Mouse (Mus musculus) neural tube, embryonic 15.5 days (tissue): ENCODE data around the gene Cox7b. TPM values are rescaled to one million over a fixed set of nuclear protein-coding genes. Genes with fewer than 3 reads are reported as not detected.
"Not testable (repeated sequence)": the region's sequence is repeated elsewhere in the genome, so short reads cannot be mapped to it uniquely, and the experiment has no call there.

ENCODE experiments used
- ATAC-seq: fragments of 200-750 bp; cut with Nextera tagmentation; 2 replicates; pipeline ENCODE4 v1.8.0; 2017; ENCODE audit warnings: mild to moderate bottlenecking, moderate TSS enrichment, moderate library complexity; ENCODE audit not compliant: low FRiP score
- H3K27ac ChIP-seq: fragments of 300-500 bp; sonication (generic); replicated peaks from 2 replicates; pipeline ENCODE4 v1.5.1; 2015; ENCODE audit warnings: mild to moderate bottlenecking, inconsistent platforms
- H3K27me3 ChIP-seq: fragments of 300-500 bp; sonication (generic); replicated peaks from 2 replicates; pipeline ENCODE4 v1.6.1; 2015; ENCODE audit warnings: inconsistent platforms
- H3K36me3 ChIP-seq: fragments of 300-500 bp; sonication (generic); 2 replicates; pipeline ENCODE4 v1.6.1; 2015; ENCODE audit warnings: inconsistent platforms
- H3K4me1 ChIP-seq: fragments of 300-500 bp; sonication (generic); 2 replicates; pipeline ENCODE4 v1.6.1; 2015; ENCODE audit warnings: inconsistent platforms
- H3K4me2 ChIP-seq: fragments of 300-500 bp; sonication (generic); 2 replicates; pipeline ENCODE4 v1.6.1; 2015; ENCODE audit warnings: inconsistent platforms, mild to moderate bottlenecking, moderate library complexity
- H3K4me3 ChIP-seq: fragments of 300-500 bp; sonication (generic); replicated peaks from 2 replicates; pipeline ENCODE4 v1.5.1; 2015; ENCODE audit warnings: mild to moderate bottlenecking, inconsistent platforms
- H3K9ac ChIP-seq: fragments of 300-500 bp; sonication (generic); replicated peaks from 2 replicates; pipeline ENCODE4 v1.6.1; 2015; ENCODE audit warnings: mild to moderate bottlenecking, inconsistent platforms
- H3K9me3 ChIP-seq: fragments of 300-500 bp; sonication (generic); replicated peaks from 2 replicates; pipeline ENCODE4 v1.6.1; 2016; ENCODE audit warnings: inconsistent platforms
- WGBS: fragments of 180-500 bp; shearing (Covaris S2); methylation state at CpG from one replicate; pipeline ENCODE4 v1.1.7; 2015; ENCODE audit warnings: mixed read lengths; 5-methylcytosine and 5-hydroxymethylcytosine counted together
- polyA plus RNA-seq: library from polyadenylated mRNA; unstranded; fragments of >200 nt; fragmentation: Nextera tagmentation; extraction: Ambion mirVana; gene quantifications from 2 replicates; pipeline ENCODE4 v1.2.1, GENCODE M21; 2015

Gene Cox7b
- polyA plus RNA-seq = 449 and 530 TPM in 2 replicates

DNA sequence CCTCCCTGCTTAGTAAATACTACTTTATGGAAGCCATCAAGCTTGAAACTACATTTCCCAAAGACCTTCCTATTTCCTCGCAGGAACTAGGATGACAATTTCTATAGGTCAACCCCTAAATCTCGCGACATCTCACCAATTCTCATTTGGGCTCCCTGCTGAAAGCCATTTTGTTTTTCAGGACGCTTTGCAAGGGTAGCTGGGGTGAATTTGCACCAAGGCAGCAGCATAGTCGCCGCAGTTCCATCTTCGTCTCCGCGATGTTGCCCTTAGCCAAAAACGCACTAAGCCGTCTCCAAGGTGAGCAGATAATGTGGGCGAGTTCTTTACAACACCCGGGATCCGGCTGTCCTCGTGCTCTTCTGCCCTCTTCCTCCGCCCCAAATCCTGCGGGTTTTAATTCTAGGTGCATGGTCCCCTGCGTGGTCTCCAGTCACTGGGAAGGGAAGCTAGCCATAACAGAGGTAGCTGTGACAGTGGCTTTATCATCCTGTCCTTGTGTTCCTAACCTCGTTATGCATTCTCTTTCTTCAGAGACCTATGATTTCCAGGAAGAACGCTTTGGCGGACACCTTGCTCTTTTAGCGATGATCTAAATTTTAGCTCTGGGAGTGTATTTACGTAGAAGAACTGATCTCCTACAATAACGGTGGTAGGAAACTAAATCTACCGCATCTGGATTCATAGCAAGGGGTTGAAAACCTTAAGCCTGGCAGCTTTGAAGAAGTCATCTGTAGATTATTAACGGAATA lies at the start of gene Cox7b:
Gene Cox7b (plus strand): TSS at position 130 of the 752 bp plus-strand sequence.
- Histone ChIP-seq H3K9me3 (no peaks in the 10 kb centered on the region), H3K4me1 (peaks cover 8% of the 10 kb centered on the region), H3K4me3 (peak within 1 kb of the TSS; percentile 56), H3K4me2 (peak within 1 kb of the TSS; percentile 48), H3K9ac (peak within 1 kb of the TSS; percentile 59), H3K36me3 (no peaks in the 10 kb centered on the region; the same call in 1 of the 2 replicates), H3K27ac (peak within 1 kb of the TSS; percentile 90), H3K27me3 (no peaks in the 10 kb centered on the region)
- ATAC-seq = peak; percentile 70
- 20% methylated on average over 26 of the region's 26 CpGs for WGBS

DNA sequence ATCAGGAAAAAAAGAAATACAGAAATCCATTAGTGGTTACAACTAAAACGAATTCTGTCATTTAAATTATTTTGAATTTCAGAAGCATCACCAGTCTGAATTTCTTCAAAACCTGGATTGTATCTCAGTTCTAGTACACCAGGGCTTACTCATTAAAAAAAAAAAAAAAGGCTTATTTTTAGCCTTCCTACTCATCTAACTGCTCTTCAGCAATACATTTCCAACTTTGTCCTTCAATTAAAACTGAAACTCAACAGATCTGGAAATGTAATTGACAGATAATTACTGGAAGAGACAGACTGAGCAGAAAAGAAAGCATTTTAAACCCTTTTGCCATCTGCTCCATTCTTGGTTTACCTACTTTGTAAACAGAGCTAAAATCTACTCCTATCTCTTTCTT lies 13.9 kb upstream of the Cox7b start:
- Histone ChIP-seq H3K4me2 (no peak overlapping the region), H3K36me3 (no peaks in the 10 kb centered on the region), H3K9ac (no peak overlapping the region), H3K4me3 (no peak overlapping the region), H3K27ac (no peak overlapping the region), H3K27me3 (no peaks in the 10 kb centered on the region), H3K4me1 (no peaks in the 10 kb centered on the region), H3K9me3 (no peaks in the 10 kb centered on the region)
- no peak for ATAC-seq
- WGBS = 86% methylated on average over 1 of the region's 1 CpGs

DNA sequence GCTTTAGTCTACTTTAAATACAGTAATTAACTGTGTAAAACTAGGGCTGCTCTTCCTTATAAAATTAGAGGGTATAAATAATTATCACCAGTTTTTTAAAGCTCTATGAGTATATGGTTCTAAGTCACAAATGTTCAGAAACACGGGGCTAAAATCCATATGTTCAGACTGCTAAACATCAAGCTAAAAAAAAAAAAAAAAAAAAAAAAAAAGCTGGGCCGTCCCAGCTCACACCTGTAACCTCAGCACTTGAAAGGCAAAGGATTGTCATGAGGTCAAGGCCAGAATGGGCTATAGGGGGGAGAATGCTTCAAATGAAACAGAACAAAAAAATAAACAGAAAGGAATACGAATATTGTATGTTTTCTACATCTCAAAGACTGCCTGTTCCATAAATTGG lies 4.7 kb upstream of the Cox7b start:
- Histone ChIP-seq H3K36me3 (no peaks in the 10 kb centered on the region), H3K9ac (peak overlapping the region; percentile 44; the same call in 1 of the 2 replicates), H3K4me1 (0 out of 2 replicates have a peak, but pooled peaks cover 4% of the 10 kb centered on the region), H3K4me3 (peak overlapping the region; percentile 58), H3K9me3 (no peaks in the 10 kb centered on the region), H3K4me2 (peak overlapping the region; percentile 59), H3K27me3 (no peaks in the 10 kb centered on the region), H3K27ac (no peak overlapping the region)
- WGBS = 14% methylated on average over 3 of the region's 3 CpGs
- ATAC-seq = no peak

DNA sequence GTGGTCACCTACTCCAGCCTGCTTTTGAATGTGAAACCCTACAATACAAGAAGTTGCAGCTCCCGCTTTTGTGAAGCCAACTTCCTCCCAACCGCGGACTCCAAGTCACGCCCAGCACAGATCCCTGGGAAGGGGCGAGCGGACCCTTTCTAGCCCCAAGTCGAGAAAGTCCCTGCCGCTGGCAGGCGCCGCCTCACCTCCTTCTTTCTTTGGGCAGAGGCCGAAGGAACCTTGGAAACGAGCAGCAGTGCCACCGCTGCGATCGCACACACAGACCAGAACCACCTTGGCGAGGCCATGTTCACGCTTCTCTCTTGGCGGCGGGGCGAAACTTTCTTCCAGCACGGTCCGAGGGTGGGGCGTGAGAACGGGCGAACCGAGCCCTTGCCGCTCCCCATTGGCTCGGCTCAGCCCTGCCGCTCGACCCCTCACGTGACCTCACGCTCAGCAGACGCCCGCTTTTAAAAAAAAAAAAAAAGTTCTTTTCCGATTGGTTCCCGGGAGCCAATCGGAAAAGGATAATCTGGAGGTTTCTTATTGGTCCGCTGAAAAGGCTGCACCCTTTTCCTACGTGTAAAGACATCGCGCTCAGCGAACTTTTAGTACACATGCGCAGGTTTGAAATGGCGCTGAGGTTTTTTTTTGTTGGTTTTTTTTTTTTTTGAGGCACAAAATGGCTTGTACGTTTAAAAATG lies 3.9 kb upstream of the Cox7b start, which contains the start of gene Magt1:
Gene Magt1 (minus strand): TSS at position 442 of the 695 bp plus-strand sequence.
- Histone ChIP-seq H3K4me1 (0 out of 2 replicates have a peak, but pooled peaks cover 4% of the 10 kb centered on the region), H3K27ac (peak within 1 kb of the TSS; percentile 87), H3K9ac (peak within 1 kb of the TSS; percentile 44), H3K4me3 (peak within 1 kb of the TSS; percentile 58), H3K9me3 (no peaks in the 10 kb centered on the region), H3K36me3 (no peaks in the 10 kb centered on the region), H3K27me3 (no peaks in the 10 kb centered on the region), H3K4me2 (peak within 1 kb of the TSS; percentile 59)
- WGBS = 17% methylated on average over 44 of the region's 45 CpGs
- peak; percentile 89 for ATAC-seq

DNA sequence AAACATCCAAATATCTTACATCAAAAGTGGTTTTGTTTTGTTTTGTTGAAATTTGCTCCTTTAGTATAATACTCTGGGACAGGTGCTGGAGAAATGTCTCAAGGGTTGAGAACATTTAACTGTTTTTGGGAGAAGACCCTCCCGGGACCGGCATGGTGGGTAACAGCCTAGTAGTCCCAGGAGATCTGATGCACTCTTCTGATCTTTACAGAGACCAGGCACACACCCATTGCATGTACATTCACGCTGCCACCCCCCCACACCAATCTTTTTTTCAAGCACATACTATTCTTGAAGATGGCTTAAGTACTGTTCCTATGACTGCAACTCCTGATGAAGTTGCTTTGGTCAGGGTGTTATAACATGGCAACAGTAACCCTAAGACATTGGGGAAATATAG lies 2.9 kb upstream of the Cox7b start:
- no peaks in the 10 kb centered on the region for H3K9me3 ChIP-seq
- WGBS = 70% methylated on average over 3 of the region's 3 CpGs
- H3K4me2 ChIP-seq = peak overlapping the region; percentile 59
- peak overlapping the region; percentile 42; the same call in 1 of the 2 replicates for H3K9ac ChIP-seq
- no peak for ATAC-seq
- no peaks in the 10 kb centered on the region for H3K36me3 ChIP-seq
- no peaks in the 10 kb centered on the region for H3K27me3 ChIP-seq
- H3K27ac ChIP-seq = peak overlapping the region; percentile 87
- H3K4me3 ChIP-seq = peak overlapping the region; percentile 36
- peaks cover 11% of the 10 kb centered on the region for H3K4me1 ChIP-seq

DNA sequence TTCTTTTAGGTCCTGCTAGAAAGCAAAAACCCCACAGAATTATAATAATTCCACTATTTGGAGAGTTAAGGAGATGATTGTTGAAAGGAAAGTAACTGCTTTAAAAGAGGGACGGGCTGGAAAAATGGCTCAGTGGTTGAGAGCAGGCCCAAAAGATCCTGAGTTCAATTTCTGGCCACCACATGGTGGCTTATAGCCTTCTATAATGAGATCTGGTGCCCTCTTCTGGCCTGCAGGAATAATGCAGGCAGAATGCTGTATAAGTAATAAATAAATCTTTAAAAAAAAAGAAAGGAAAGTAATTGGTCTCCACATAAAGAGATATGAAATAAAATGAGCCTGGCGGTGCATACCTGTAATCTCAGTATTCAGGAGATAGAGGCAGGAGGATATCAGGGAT lies 2.3 kb upstream of the Cox7b start:
- no peak overlapping the region for H3K9ac ChIP-seq
- H3K9me3 ChIP-seq = no peaks in the 10 kb centered on the region
- WGBS = 22% methylated on average over 2 of the region's 2 CpGs
- no peaks in the 10 kb centered on the region for H3K27me3 ChIP-seq
- peaks cover 12% of the 10 kb centered on the region for H3K4me1 ChIP-seq
- no peak overlapping the region for H3K4me2 ChIP-seq
- ATAC-seq = no peak
- H3K27ac ChIP-seq = no peak overlapping the region
- no peak overlapping the region for H3K4me3 ChIP-seq
- no peaks in the 10 kb centered on the region for H3K36me3 ChIP-seq

DNA sequence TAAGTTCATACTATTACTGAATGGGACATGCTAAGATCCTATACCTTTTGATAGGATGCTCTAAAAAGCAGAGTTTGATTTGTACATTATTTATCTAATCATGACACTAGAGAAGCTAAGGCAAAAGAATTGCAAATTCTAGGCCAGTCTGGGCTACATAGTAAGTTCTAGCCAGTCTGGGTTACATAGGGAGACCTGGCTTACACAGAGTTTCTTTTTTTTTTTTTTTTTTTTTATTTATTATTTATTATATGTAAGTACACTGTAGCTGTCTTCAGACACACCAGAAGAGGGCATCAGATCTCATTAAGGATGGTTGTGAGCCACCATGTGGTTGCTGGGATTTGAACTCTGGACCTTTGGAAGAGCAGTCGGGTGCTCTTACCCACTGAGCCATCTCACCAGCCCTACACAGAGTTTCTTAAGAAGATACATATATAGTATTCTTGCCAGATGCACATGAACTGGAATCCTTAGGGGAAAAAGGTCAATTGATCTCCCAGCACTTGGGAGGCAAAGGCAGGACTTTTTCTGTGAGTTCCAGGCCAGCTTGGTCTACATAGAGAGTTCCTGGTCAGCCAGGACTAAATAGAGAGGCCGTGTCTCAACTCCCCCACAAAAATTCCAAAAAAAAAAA lies 641 bp upstream of the Cox7b start:
- not testable (repeated sequence) for H3K27me3 ChIP-seq, H3K27ac ChIP-seq, H3K9me3 ChIP-seq, ATAC-seq, H3K9ac ChIP-seq, H3K36me3 ChIP-seq
- H3K4me2 ChIP-seq = peak overlapping the region; percentile 48
- 69% methylated on average over 2 of the region's 2 CpGs for WGBS
- H3K4me1 ChIP-seq = peaks cover 12% of the 10 kb centered on the region
- H3K4me3 ChIP-seq = peak overlapping the region; percentile 56; the same call in 1 of the 2 replicates

DNA sequence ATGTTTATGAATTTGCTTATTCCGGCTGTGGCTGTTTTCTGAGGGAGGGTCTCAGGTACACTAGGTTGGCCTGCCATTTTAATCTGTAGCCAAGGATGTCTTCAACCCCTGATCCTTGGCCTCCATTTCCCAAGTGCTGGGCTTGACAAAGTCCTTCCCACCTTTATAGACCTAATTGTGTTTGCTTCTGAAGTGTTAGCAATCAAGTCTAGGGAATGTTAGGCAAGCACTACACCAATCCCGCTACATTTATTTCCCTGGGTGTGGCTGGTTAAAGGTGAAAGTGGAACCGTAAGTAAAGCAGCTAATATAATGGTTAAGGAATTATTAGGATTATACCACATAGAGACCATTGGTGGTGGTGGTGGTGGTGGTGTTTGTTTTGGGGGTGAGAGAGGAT lies 1.6 kb downstream of the Cox7b start:
- 91% methylated on average over 3 of the region's 3 CpGs for WGBS
- no peak for ATAC-seq
- Histone ChIP-seq H3K4me3 (0 out of 2 replicates have a peak overlapping the region, but pooled peaks have one; percentile 10), H3K4me2 (peak overlapping the region; percentile 48), H3K27ac (no peak overlapping the region), H3K27me3 (no peaks in the 10 kb centered on the region), H3K4me1 (peaks cover 8% of the 10 kb centered on the region), H3K9me3 (no peaks in the 10 kb centered on the region), H3K36me3 (no peaks in the 10 kb centered on the region; the same call in 1 of the 2 replicates), H3K9ac (no peak overlapping the region)

DNA sequence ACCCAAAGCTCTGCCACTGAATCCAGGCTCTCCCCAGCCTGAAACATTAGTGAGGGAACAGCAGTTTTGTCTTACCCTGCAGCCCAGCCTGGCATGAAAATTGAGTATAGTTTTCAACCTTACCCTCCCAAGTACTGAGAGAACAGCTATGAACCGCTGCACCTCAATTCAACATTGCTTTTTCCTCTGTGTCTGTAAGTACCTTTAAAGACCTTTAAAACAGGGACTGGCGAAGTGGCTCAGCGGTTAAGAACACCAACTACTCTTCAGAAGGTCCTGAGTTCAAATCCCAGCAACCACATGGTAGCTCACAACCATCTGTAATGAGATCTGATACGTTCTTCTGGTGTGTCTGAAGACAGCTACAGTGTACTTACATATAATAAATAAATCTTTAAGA lies 2.0 kb downstream of the Cox7b start:
- no peaks in the 10 kb centered on the region for H3K27me3 ChIP-seq
- no peaks in the 10 kb centered on the region; the same call in 1 of the 2 replicates for H3K36me3 ChIP-seq
- H3K9me3 ChIP-seq = no peaks in the 10 kb centered on the region
- no peak overlapping the region for H3K9ac ChIP-seq
- H3K4me1 ChIP-seq = peaks cover 8% of the 10 kb centered on the region
- H3K27ac ChIP-seq = no peak overlapping the region
- 86% methylated on average over 4 of the region's 4 CpGs for WGBS
- 0 out of 2 replicates have a peak overlapping the region, but pooled peaks have one; percentile 48 for H3K4me2 ChIP-seq
- H3K4me3 ChIP-seq = no peak overlapping the region
- no peak for ATAC-seq

DNA sequence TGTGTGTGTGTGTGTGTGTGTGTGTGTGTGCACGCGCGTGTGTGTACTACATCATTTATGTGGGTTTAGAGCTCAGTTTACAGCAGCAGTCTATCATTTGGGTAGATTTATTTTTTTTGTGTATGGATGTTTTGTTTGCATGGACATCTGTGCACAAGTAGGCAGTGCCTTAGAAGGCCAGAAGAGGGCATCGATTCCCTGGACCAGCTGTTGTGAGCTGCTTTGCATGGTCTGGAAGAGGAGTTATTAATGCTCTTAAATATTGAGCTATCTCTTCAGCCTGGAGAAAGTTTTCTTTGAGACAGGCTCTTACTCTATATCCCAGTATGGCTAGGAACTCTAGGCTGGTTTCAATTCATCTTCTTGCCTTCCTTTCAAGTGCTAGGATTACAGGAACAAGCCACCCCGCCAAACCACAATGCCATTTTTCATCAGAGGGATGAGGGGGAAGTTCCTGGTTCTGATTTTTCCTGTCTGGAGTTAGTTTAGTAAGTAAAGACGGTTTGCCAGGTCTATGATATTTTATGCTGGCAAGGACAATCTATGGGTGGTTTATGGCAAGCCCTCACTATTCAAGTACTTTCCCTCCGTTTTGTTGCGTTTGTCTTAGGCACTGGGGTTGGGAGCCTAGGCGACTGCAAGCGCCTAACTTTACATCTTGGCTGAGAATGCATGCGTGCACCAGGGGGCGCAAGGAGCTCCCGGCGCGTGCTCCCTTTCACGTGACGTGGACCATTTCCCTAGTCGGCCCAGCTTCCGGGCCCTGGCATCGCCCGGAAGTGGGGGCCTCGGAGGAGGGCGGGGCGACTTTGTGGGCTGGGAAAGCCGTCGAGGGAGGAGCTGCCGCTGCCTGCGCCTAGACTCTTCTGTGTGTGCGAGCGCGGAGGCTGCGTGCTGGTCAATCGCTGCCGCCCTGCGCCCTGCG lies 11.2 kb downstream of the Cox7b start, which contains the start of gene Atp7a:
Gene Atp7a (plus strand): TSS at position 859 of the 925 bp plus-strand sequence.
- Histone ChIP-seq H3K4me1 (peaks cover 4% of the 10 kb centered on the region; the same call in 1 of the 2 replicates), H3K27me3 (no peaks in the 10 kb centered on the region), H3K9ac (peak within 1 kb of the TSS; percentile 53), H3K27ac (peak within 1 kb of the TSS; percentile 78), H3K9me3 (no peaks in the 10 kb centered on the region), H3K4me2 (peak within 1 kb of the TSS; percentile 56), H3K36me3 (no peaks in the 10 kb centered on the region), H3K4me3 (peak within 1 kb of the TSS; percentile 54)
- peak; percentile 98 for ATAC-seq
- 20% methylated on average over 36 of the region's 36 CpGs for WGBS
